Mouse (Mus musculus) frontal cortex, adult 2 months (tissue): ENCODE results near the gene Ssr3. TPM values are rescaled to one million over a fixed set of nuclear protein-coding genes. Genes with fewer than 3 reads are reported as not detected.

ENCODE experiments used
- polyA plus RNA-seq: library from polyadenylated mRNA; depleted of rRNA; stranded (reverse); fragments of >200 nt; gene quantifications from 2 replicates; pipeline ENCODE4 v1.2.3, GENCODE M21; 2012; rRNA removed

Ssr3 gene
- polyA plus RNA-seq, 1 experiment: 100 TPM

Other genes starting within 250 kb of the Ssr3 start
- 8.9 and 11.7 TPM in 2 replicates for gene Tiparp, start 135.8 kb upstream of the Ssr3 start, polyA plus RNA-seq